Mouse (Mus musculus): ENCODE results near the gene Zfp944. TPM values are rescaled to one million over a fixed set of nuclear protein-coding genes. Genes with fewer than 3 reads are reported as not detected.
"Not testable (repeated sequence)": the region's sequence is repeated elsewhere in the genome, so short reads cannot be mapped to it uniquely, and the experiment has no call there.

The Zfp944 gene
- 1 to 10 TPM; 8.2 to 9.9 TPM for total RNA-seq (2021)
- long read RNA-seq, experiment 1, partial matches to known transcripts: 1 of 10 reads
- long read RNA-seq, experiment 1, other reads (novel, unspliced or antisense): 6 of 10 reads
- long read RNA-seq, experiment 2, partial matches to known transcripts: 4 of 21 reads
- long read RNA-seq, experiment 2, other reads (novel, unspliced or antisense): 13 of 21 reads

GRCm38 (mm10) chr17:22361101-22361781 lies at the start of gene Zfp944, which contains the start of gene Zfp758:
Gene Zfp944 (minus strand): TSS chr17:22361400.
Gene Zfp758 (plus strand): TSS chr17:22361453.
- DNase-seq (ENCODE audit: low spot score in 2 of 2): peak; percentile 21 to 23

- no peak for DNase-seq (ENCODE audit: low spot score in 2 of 2)
Measured at GRCm38 (mm10) chr17:22410756-22411155, 49.6 kb upstream of the Zfp944 start.

- DNase-seq (ENCODE audit: low spot score in 2 of 2): no peak
Measured at GRCm38 (mm10) chr17:22363895-22364294, 2.7 kb upstream of the Zfp944 start.

GRCm38 (mm10) chr17:22360572-22360971 lies 628 bp downstream of the Zfp944 start:
- DNase-seq (ENCODE audit: low spot score in 2 of 2): no peak

- DNase-seq (ENCODE audit: low spot score in 2 of 2): no peak
Measured at GRCm38 (mm10) chr17:22352794-22353193, 8.4 kb downstream of the Zfp944 start.

GRCm38 (mm10) chr17:22315247-22315646 lies 46.0 kb downstream of the Zfp944 start:
- not testable (repeated sequence) for DNase-seq (ENCODE audit: low spot score in 2 of 2)

GRCm38 (mm10) chr17:22314730-22315226 lies 46.4 kb downstream of the Zfp944 start, which contains the start of gene CT030661.1:
Gene CT030661.1 (minus strand): TSS chr17:22314837.
- peak; percentile 24 to 63 for DNase-seq (ENCODE audit: low spot score in 2 of 2)

GRCm38 (mm10) chr17:22314219-22314618 lies 47.0 kb downstream of the Zfp944 start:
- not testable (repeated sequence) for DNase-seq (ENCODE audit: low spot score in 2 of 2)

Other genes starting within 250 kb of the Zfp944 start
- gene Zfp947, start 195.2 kb downstream of the Zfp944 start, total RNA-seq (2021): 1 to 10 TPM; 2.5 to 3.1 TPM
- 1 to 10 TPM; 6.3 to 6.9 TPM for gene Zfp994, start 135.8 kb downstream of the Zfp944 start, total RNA-seq (2021)
- 10 to 100 TPM; 16.2 to 17.4 TPM for gene CT030661.1, start 46.6 kb downstream of the Zfp944 start, total RNA-seq (2021)
- 10 to 100 TPM; 10.9 to 11.1 TPM for gene Zfp758, start 53 bp upstream of the Zfp944 start, total RNA-seq (2021)
- 10 to 100 TPM in 1 of 2 experiments, 1 to 10 TPM in 1; 9.4 to 12.0 TPM for gene Zfp946, start 62.8 kb upstream of the Zfp944 start, total RNA-seq (2021)
- gene Vmn2r111, start 212.1 kb upstream of the Zfp944 start, total RNA-seq (2021): not detected
- not detected for gene Vmn2r112, start 239.6 kb upstream of the Zfp944 start, total RNA-seq (2021)